Mouse (Mus musculus) midbrain, embryonic 14.5 days (tissue): ENCODE data around the gene Ip6k3. TPM values are rescaled to one million over a fixed set of nuclear protein-coding genes. Genes with fewer than 3 reads are reported as not detected.

Experiments used
- ATAC-seq: fragments of 200-750 bp; cut with Nextera tagmentation; 2 replicates; pipeline ENCODE4 v1.8.0; 2017; ENCODE audit warnings: moderate number of reproducible peaks, moderate library complexity; ENCODE audit not compliant: low FRiP score, low TSS enrichment
- DNase-seq: peaks from one replicate; pipeline ENCODE4 v3.0.0-alpha.2; 2015
- H3K27ac ChIP-seq: fragments of 300-500 bp; sonication (generic); replicated peaks from 2 replicates; pipeline ENCODE4 v1.5.1; 2014; ENCODE audit warnings: mild to moderate bottlenecking, low read depth, low read length, moderate library complexity
- H3K27me3 ChIP-seq: fragments of 300-500 bp; sonication (generic); 2 replicates; pipeline ENCODE4 v1.6.1; 2014; ENCODE audit warnings: low read length, control low read depth, mixed read lengths; ENCODE audit not compliant: control insufficient read depth, insufficient read depth
- H3K36me3 ChIP-seq: fragments of 300-500 bp; sonication (generic); 2 replicates; pipeline ENCODE4 v1.6.1; 2014; ENCODE audit warnings: low read length, control low read depth; ENCODE audit not compliant: control insufficient read depth, insufficient read depth
- H3K4me1 ChIP-seq: fragments of 300-500 bp; sonication (generic); 2 replicates; pipeline ENCODE4 v1.6.1; 2014; ENCODE audit warnings: mild to moderate bottlenecking, antibody characterized with exemption, low read length, control low read depth; ENCODE audit not compliant: control insufficient read depth, insufficient read depth
- H3K4me2 ChIP-seq: fragments of 300-500 bp; sonication (generic); 2 replicates; pipeline ENCODE4 v1.6.1; 2014; ENCODE audit warnings: mild to moderate bottlenecking, low read length, moderate library complexity
- H3K4me3 ChIP-seq: fragments of 300-500 bp; sonication (generic); replicated peaks from 2 replicates; pipeline ENCODE4 v1.5.1; 2014; ENCODE audit warnings: low read depth, low read length
- H3K9ac ChIP-seq: fragments of 300-500 bp; sonication (generic); replicated peaks from 2 replicates; pipeline ENCODE4 v1.6.1; 2014; ENCODE audit warnings: mild to moderate bottlenecking, low read length, moderate library complexity
- H3K9me3 ChIP-seq: fragments of 300-500 bp; sonication (generic); 2 replicates; pipeline ENCODE4 v1.6.1; 2016; ENCODE audit warnings: low read length, control low read depth, mixed read lengths; ENCODE audit not compliant: control insufficient read depth
- WGBS: fragments of 180-500 bp; shearing (Covaris S2); extraction: QIAGEN DNeasy Blood & Tissue Kit; methylation state at CpG from one replicate; pipeline ENCODE4 v1.1.7; 2014; 5-methylcytosine and 5-hydroxymethylcytosine counted together
- polyA plus RNA-seq: library from polyadenylated mRNA; unstranded; fragments of >200 nt; fragmentation: Nextera tagmentation; extraction: Ambion mirVana; gene quantifications from 2 replicates; pipeline ENCODE4 v1.2.1, GENCODE M21; 2014

The Ip6k3 gene
- polyA plus RNA-seq, 1 experiment from 2014 or later = 0.20 TPM

DNA sequence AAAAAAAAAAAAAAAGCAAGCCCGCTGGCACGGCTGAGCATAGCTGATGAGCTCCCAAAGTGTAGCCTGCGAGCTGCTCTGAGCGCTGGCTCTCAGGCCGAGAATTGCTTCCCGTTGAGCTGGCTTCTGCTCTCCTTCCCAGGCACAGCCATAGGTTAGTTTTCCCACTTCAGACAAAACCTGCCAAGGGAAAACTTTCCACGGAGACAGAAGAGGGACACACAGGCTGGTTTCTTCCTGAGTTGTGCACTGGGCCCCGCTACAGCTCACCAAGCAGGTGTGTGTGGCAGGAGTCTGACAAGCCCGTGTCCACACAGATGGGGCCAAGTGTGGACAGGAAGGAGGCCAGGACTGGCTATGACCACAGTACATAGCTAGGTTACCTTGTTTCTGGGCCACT lies 21.3 kb upstream of the Ip6k3 start:
- H3K27me3 ChIP-seq = no peaks in the 10 kb centered on the region
- no peak overlapping the region for H3K4me2 ChIP-seq
- 64% methylated on average over 9 of the region's 9 CpGs for WGBS
- ATAC-seq = no peak
- DNase-seq = no peak
- no peak overlapping the region for H3K9ac ChIP-seq
- no peaks in the 10 kb centered on the region for H3K9me3 ChIP-seq
- H3K4me3 ChIP-seq = no peak overlapping the region
- peaks cover 5% of the 10 kb centered on the region; the same call in 1 of the 2 replicates for H3K4me1 ChIP-seq
- H3K36me3 ChIP-seq = peaks cover 42% of the 10 kb centered on the region
- H3K27ac ChIP-seq = 0 out of 2 replicates have a peak overlapping the region, but pooled peaks have one; percentile 20

DNA sequence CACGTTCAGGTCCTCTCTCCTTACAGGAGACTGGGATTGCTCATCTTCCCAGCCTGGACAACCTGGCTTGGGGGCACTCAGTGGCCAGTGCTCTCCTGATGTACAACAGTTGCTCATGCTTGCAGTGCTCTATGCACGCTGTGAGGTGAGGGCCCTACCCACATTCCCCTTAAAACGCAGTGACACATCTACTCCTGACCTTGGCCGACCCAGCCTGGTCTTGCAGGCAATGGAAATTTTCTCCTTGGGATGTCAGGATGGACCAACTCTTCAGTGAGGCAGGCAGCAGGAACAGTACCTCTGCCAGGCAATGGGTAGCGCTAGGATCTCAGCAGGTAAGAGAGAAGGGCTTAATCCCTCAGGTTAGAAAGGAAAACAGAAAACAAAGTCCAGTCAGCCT lies 19.5 kb upstream of the Ip6k3 start:
- Histone ChIP-seq H3K4me3 (no peak overlapping the region), H3K9me3 (no peaks in the 10 kb centered on the region), H3K4me1 (0 out of 2 replicates have a peak, but pooled peaks cover 4% of the 10 kb centered on the region), H3K9ac (no peak overlapping the region), H3K36me3 (peaks cover 24% of the 10 kb centered on the region), H3K4me2 (no peak overlapping the region), H3K27me3 (no peaks in the 10 kb centered on the region), H3K27ac (no peak overlapping the region)
- DNase-seq = no peak
- WGBS = 56% methylated on average over 5 of the region's 5 CpGs
- no peak for ATAC-seq

DNA sequence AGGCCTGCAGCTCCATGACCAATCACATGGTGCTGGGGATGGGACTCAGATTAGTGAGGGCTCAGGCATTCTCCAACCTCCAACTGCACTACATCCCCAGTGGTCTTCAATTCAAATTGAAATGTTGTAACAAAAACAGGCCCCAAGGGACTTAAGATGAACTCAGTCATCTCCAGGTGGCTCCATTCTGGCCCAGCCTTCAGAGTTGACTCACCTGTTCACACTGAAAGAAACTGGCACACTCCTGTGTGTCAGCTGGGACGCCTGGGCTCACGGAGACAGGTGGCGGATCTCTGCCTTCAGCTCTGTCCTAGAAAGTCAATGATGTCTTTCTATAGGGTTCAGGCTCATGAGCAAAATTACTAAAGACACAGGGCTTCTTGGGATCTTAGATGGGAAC lies 18.5 kb upstream of the Ip6k3 start:
- Histone ChIP-seq H3K4me1 (0 out of 2 replicates have a peak, but pooled peaks cover 4% of the 10 kb centered on the region), H3K4me2 (no peak overlapping the region), H3K4me3 (no peak overlapping the region), H3K9me3 (no peaks in the 10 kb centered on the region), H3K27me3 (no peaks in the 10 kb centered on the region), H3K27ac (no peak overlapping the region), H3K36me3 (peaks cover 14% of the 10 kb centered on the region), H3K9ac (no peak overlapping the region)
- WGBS = 85% methylated on average over 3 of the region's 3 CpGs
- ATAC-seq (no peak), DNase-seq (no peak)

DNA sequence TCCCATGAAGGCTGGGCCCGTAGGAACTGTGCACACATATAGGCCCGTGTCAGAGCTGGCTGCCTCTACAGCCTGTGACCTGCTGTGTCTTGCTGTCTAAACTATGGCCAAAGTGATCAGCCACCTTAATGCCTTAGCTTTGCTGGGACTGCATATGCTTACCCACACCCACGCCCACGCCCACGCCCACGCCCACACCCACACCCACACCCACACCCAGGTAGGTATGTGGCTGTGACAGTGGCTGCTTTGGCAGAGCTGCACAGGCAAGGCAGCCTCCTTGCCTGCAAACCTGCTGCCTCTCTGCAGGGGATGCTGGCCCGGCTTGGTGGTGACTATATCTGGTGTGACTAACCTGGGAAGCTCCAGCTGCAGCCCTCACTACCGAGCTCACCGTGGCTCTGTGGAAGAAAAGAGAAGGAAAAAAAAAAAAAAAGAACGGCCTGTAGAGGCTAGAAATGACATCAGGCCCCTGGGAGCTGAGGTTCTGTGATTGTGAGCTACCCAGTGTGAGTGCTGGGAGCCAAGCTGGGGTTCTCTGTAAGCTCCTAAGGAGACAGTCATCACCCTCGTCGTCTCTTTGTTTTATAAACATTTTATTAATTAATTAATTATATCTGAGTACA lies 16.2 kb upstream of the Ip6k3 start:
- Histone ChIP-seq H3K4me1 (0 out of 2 replicates have a peak, but pooled peaks cover 4% of the 10 kb centered on the region), H3K9me3 (no peaks in the 10 kb centered on the region), H3K27me3 (no peaks in the 10 kb centered on the region), H3K9ac (no peak overlapping the region), H3K4me2 (no peak overlapping the region), H3K4me3 (no peak overlapping the region), H3K36me3 (no peaks in the 10 kb centered on the region), H3K27ac (no peak overlapping the region)
- DNase-seq (no peak), ATAC-seq (no peak)
- WGBS = 81% methylated on average over 12 of the region's 12 CpGs

DNA sequence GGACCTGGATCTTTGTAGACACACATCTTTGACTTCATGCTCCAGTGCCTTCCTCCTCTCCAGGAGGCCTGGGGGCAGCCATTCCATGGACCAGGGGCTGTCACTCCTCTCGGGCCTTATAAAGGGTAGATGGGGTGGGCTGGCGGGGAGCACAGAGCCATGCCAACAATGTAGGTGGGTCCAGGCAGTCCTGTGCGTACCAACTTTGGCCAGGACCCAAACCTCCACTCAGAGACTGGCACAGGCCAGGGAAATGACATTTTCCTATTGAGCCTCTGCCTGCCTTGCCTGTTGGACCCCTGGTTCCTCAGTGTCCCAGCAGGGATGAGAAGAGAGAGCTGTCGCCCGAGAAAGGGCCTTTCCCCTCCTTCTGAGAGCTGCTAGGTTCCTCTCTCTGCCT lies 14.8 kb upstream of the Ip6k3 start:
- Histone ChIP-seq H3K4me1 (no peaks in the 10 kb centered on the region), H3K36me3 (no peaks in the 10 kb centered on the region), H3K4me2 (no peak overlapping the region), H3K9ac (no peak overlapping the region), H3K27me3 (no peaks in the 10 kb centered on the region), H3K9me3 (no peaks in the 10 kb centered on the region), H3K27ac (no peak overlapping the region), H3K4me3 (no peak overlapping the region)
- ATAC-seq (no peak), DNase-seq (no peak)
- 58% methylated on average over 5 of the region's 5 CpGs for WGBS

DNA sequence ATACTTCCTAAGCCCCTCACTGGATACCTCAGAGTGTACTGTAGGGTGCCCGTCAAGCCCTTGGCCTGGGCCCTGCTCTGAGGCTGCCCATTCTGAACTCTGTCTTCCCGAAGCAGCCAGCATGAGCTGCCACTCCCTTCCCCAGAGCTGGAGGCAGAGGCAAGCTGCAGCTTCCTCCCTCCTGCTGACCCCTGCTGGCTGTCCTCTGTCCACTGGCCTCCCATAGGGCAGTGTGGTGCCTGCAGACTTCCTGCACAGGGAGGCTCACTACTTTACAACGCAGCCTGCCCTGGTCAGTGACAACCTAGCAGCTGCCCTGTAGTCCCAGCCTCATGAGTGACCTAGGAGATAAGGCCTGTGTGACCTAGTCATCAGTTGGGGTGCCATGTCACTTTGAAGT lies 14.1 kb upstream of the Ip6k3 start:
- no peak overlapping the region for H3K9ac ChIP-seq

DNA sequence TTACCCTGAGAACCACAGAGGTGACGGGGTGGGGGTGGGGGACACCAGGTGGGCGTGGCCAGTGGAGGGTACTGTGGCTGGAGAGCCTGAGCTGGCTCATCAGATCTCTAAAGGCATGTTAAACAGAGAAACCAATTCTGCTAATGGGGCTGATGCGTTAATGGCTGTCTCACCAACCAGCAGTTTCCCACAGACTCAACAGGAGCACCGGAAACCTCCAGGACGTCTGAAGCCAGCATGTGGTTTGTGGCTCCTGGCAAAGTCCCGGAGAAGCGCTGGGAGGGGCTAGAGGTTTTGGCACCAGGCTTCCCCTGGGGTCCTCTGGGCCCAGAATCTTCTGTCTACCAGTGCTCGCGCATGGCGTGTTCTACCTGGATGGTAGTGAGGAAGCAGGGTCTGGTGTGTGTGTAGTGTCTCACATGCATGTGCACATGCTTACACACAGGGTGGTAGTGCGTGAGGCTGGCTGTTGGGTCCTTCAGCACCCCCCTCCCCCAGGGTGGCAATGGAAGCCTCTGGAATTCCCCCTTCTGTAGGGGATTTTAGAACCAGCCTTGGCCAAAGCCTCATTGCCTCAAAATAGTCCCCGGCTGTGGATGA lies 12.2 kb upstream of the Ip6k3 start:
- no peaks in the 10 kb centered on the region for H3K27me3 ChIP-seq
- ATAC-seq (no peak), DNase-seq (no peak)
- no peaks in the 10 kb centered on the region for H3K9me3 ChIP-seq
- H3K27ac ChIP-seq = no peak overlapping the region
- no peaks in the 10 kb centered on the region for H3K36me3 ChIP-seq
- no peak overlapping the region for H3K4me3 ChIP-seq
- WGBS = 74% methylated on average over 12 of the region's 12 CpGs
- H3K4me2 ChIP-seq = no peak overlapping the region
- H3K4me1 ChIP-seq = peaks cover 14% of the 10 kb centered on the region
- no peak overlapping the region for H3K9ac ChIP-seq

More for the DNA sequence above, 14.1 kb upstream of the Ip6k3 start:
- H3K27me3 ChIP-seq = no peaks in the 10 kb centered on the region
- ATAC-seq = no peak
- no peaks in the 10 kb centered on the region for H3K36me3 ChIP-seq
- no peak for DNase-seq
- no peak overlapping the region for H3K4me2 ChIP-seq
- 38% methylated on average over 3 of the region's 3 CpGs for whole genome bisulfite sequencing
- no peak overlapping the region for H3K27ac ChIP-seq
- H3K4me1 ChIP-seq = no peaks in the 10 kb centered on the region
- H3K4me3 ChIP-seq = no peak overlapping the region
- H3K9me3 ChIP-seq = no peaks in the 10 kb centered on the region

DNA sequence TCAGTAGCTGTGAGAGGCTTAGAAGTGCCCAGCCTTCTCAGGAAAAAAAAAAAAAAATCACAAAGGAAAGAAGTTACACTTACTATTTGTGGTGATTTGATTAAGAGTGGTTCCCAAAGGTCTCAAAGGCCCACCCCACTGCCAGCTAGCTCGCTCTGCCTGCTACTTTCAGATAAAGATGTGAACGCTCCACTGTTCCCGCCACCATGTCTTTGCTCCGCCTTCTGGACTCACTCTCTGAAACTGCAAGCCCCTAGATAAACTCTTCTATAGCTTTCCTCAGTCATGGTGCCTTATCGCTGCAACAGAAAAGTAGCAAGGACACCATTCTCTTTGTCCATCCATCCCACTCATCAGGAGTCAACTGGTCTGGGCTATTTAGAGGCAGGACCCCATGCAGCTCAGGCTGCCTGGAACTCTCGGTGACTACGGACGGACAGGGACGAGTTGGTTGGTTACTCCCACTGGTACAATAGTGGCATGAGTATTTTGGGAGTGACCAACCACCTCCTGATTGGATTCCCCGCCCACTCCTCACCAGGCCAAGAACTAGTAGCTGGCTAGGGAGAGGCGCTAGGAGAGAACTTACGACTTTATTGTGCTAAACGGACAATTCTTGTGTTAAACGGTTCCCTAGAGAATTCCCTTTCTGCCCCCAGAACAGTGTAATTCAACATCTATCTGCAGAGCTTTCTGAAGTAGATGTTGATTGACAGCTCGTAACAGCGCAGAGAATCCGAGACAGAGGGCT lies 11.0 kb upstream of the Ip6k3 start:
- no peak overlapping the region for H3K4me2 ChIP-seq
- H3K9ac ChIP-seq = no peak overlapping the region
- no peaks in the 10 kb centered on the region for H3K9me3 ChIP-seq
- ATAC-seq = no peak
- no peak for DNase-seq
- no peak overlapping the region for H3K4me3 ChIP-seq
- no peak overlapping the region for H3K27ac ChIP-seq
- H3K36me3 ChIP-seq = no peaks in the 10 kb centered on the region
- no peaks in the 10 kb centered on the region for H3K27me3 ChIP-seq
- WGBS = 88% methylated on average over 17 of the region's 17 CpGs
- H3K4me1 ChIP-seq = peaks cover 14% of the 10 kb centered on the region
